Mouse (Mus musculus): Measurements from ENCODE around the gene B3gat1. TPM values are rescaled to one million over a fixed set of nuclear protein-coding genes. Genes with fewer than 3 reads are reported as not detected.

The B3gat1 gene
- 0.61 and 0.69 TPM in 2 replicates for polyA plus RNA-seq (2016; fragmentation: Nextera tagmentation; extraction: Ambion mirVana)

GRCm38 (mm10) chr9:26733206-26733891, at the start of gene B3gat1:
B3gat1 (plus strand) TSS chr9:26733728.
- peaks cover 52% of the 10 kb centered on the region for H3K27me3 ChIP-seq (replicated peaks; ENCODE audit: low read depth, poor library complexity, severe bottlenecking)
- H3K9me3 ChIP-seq: no peaks in the 10 kb centered on the region
- peak within 1 kb of the TSS; percentile 70 for H3K4me3 ChIP-seq
- H3K27ac ChIP-seq (replicated peaks): peak within 1 kb of the TSS; percentile 59
- WGBS: 1% methylated on average over 65 of the region's 65 CpGs
- peaks cover 11% of the 10 kb centered on the region; the same call in 1 of the 2 replicates for H3K4me1 ChIP-seq
- no peaks in the 10 kb centered on the region for H3K36me3 ChIP-seq (replicated peaks)
- DNase-seq (ENCODE audit: low spot score): peak; percentile 61

- Histone ChIP-seq H3K36me3 (replicated peaks) (no peaks in the 10 kb centered on the region), H3K27ac (replicated peaks) (no peak overlapping the region), H3K4me1 (no peaks in the 10 kb centered on the region), H3K27me3 (replicated peaks; ENCODE audit: low read depth, poor library complexity, severe bottlenecking) (no peaks in the 10 kb centered on the region), H3K9me3 (no peaks in the 10 kb centered on the region), H3K4me3 (no peak overlapping the region)
- 85% methylated on average over 1 of the region's 1 CpGs for WGBS
- DNase-seq (ENCODE audit: low spot score): no peak
Measured at GRCm38 (mm10) chr9:26689171-26689570, 44.4 kb upstream of the B3gat1 start.

GRCm38 (mm10) chr9:26689956-26690698, 43.4 kb upstream of the B3gat1 start:
- no peak for DNase-seq (ENCODE audit: low spot score)
- WGBS: 72% methylated on average over 7 of the region's 7 CpGs
- Histone ChIP-seq H3K4me3 (no peak overlapping the region), H3K36me3 (replicated peaks) (no peaks in the 10 kb centered on the region), H3K9me3 (no peaks in the 10 kb centered on the region), H3K27ac (replicated peaks) (no peak overlapping the region), H3K27me3 (replicated peaks; ENCODE audit: low read depth, poor library complexity, severe bottlenecking) (no peaks in the 10 kb centered on the region), H3K4me1 (no peaks in the 10 kb centered on the region)

- WGBS: 83% methylated on average over 4 of the region's 4 CpGs
- DNase-seq (ENCODE audit: low spot score): no peak
- Histone ChIP-seq H3K36me3 (replicated peaks) (no peaks in the 10 kb centered on the region), H3K4me1 (no peaks in the 10 kb centered on the region), H3K4me3 (no peak overlapping the region), H3K9me3 (no peaks in the 10 kb centered on the region), H3K27ac (replicated peaks) (no peak overlapping the region), H3K27me3 (replicated peaks; ENCODE audit: low read depth, poor library complexity, severe bottlenecking) (no peaks in the 10 kb centered on the region)
Measured at GRCm38 (mm10) chr9:26692641-26693040, 40.9 kb upstream of the B3gat1 start.

- no peak overlapping the region for H3K4me3 ChIP-seq
- H3K27ac ChIP-seq (replicated peaks): no peak overlapping the region
- no peaks in the 10 kb centered on the region for H3K4me1 ChIP-seq
- H3K36me3 ChIP-seq (replicated peaks): no peaks in the 10 kb centered on the region
- H3K27me3 ChIP-seq (replicated peaks; ENCODE audit: low read depth, poor library complexity, severe bottlenecking): no peaks in the 10 kb centered on the region
- WGBS: 83% methylated on average over 3 of the region's 3 CpGs
- H3K9me3 ChIP-seq: no peaks in the 10 kb centered on the region
- no peak for DNase-seq (ENCODE audit: low spot score)
Measured at GRCm38 (mm10) chr9:26694656-26695055, 38.9 kb upstream of the B3gat1 start.

GRCm38 (mm10) chr9:26695178-26695577, 38.4 kb upstream of the B3gat1 start:
- no peaks in the 10 kb centered on the region for H3K9me3 ChIP-seq
- H3K27ac ChIP-seq (replicated peaks): no peak overlapping the region
- no peaks in the 10 kb centered on the region for H3K36me3 ChIP-seq (replicated peaks)
- no peaks in the 10 kb centered on the region for H3K27me3 ChIP-seq (replicated peaks; ENCODE audit: low read depth, poor library complexity, severe bottlenecking)
- no peak for DNase-seq (ENCODE audit: low spot score)
- WGBS: 84% methylated on average over 5 of the region's 5 CpGs
- H3K4me1 ChIP-seq: no peaks in the 10 kb centered on the region
- no peak overlapping the region for H3K4me3 ChIP-seq

GRCm38 (mm10) chr9:26698286-26698685, 35.2 kb upstream of the B3gat1 start:
- no peaks in the 10 kb centered on the region for H3K9me3 ChIP-seq
- H3K27me3 ChIP-seq (replicated peaks; ENCODE audit: low read depth, poor library complexity, severe bottlenecking): no peaks in the 10 kb centered on the region
- H3K4me3 ChIP-seq: no peak overlapping the region
- H3K36me3 ChIP-seq (replicated peaks): no peaks in the 10 kb centered on the region
- 74% methylated on average over 2 of the region's 2 CpGs for whole genome bisulfite sequencing
- H3K27ac ChIP-seq (replicated peaks): no peak overlapping the region
- DNase-seq (ENCODE audit: low spot score): no peak
- no peaks in the 10 kb centered on the region for H3K4me1 ChIP-seq

GRCm38 (mm10) chr9:26700329-26700728, 33.2 kb upstream of the B3gat1 start:
- no peaks in the 10 kb centered on the region for H3K4me1 ChIP-seq
- 82% methylated on average over 2 of the region's 2 CpGs for WGBS
- no peak for DNase-seq (ENCODE audit: low spot score)
- H3K4me3 ChIP-seq: no peak overlapping the region
- H3K27me3 ChIP-seq (replicated peaks; ENCODE audit: low read depth, poor library complexity, severe bottlenecking): no peaks in the 10 kb centered on the region
- no peaks in the 10 kb centered on the region for H3K36me3 ChIP-seq (replicated peaks)
- no peaks in the 10 kb centered on the region for H3K9me3 ChIP-seq
- H3K27ac ChIP-seq (replicated peaks): no peak overlapping the region

GRCm38 (mm10) chr9:26718388-26718787, 15.1 kb upstream of the B3gat1 start:
- no peak overlapping the region for H3K4me3 ChIP-seq
- H3K27me3 ChIP-seq (replicated peaks; ENCODE audit: low read depth, poor library complexity, severe bottlenecking): no peaks in the 10 kb centered on the region
- H3K27ac ChIP-seq (replicated peaks): no peak overlapping the region
- H3K4me1 ChIP-seq: peaks cover 6% of the 10 kb centered on the region; the same call in 1 of the 2 replicates
- no peaks in the 10 kb centered on the region for H3K9me3 ChIP-seq
- no peaks in the 10 kb centered on the region for H3K36me3 ChIP-seq (replicated peaks)
- DNase-seq (ENCODE audit: low spot score): peak; percentile 12
- WGBS: 29% methylated on average over 3 of the region's 3 CpGs

- no peak overlapping the region for H3K27ac ChIP-seq (replicated peaks)
- DNase-seq (ENCODE audit: low spot score): no peak
- peaks cover 6% of the 10 kb centered on the region; the same call in 1 of the 2 replicates for H3K4me1 ChIP-seq
- no peaks in the 10 kb centered on the region for H3K9me3 ChIP-seq
- no peak overlapping the region for H3K4me3 ChIP-seq
- no peaks in the 10 kb centered on the region for H3K36me3 ChIP-seq (replicated peaks)
- 73% methylated on average over 7 of the region's 7 CpGs for WGBS
- no peaks in the 10 kb centered on the region for H3K27me3 ChIP-seq (replicated peaks; ENCODE audit: low read depth, poor library complexity, severe bottlenecking)
Measured at GRCm38 (mm10) chr9:26721771-26722170, 11.8 kb upstream of the B3gat1 start.

- 90% methylated on average over 3 of the region's 3 CpGs for WGBS
- no peak overlapping the region for H3K4me3 ChIP-seq
Measured at GRCm38 (mm10) chr9:26725709-26726108, 7.8 kb upstream of the B3gat1 start.

GRCm38 (mm10) chr9:26727445-26727844, 6.1 kb upstream of the B3gat1 start:
- no peak overlapping the region for H3K4me3 ChIP-seq
- no peaks in the 10 kb centered on the region for H3K36me3 ChIP-seq (replicated peaks)
- H3K4me1 ChIP-seq: no peaks in the 10 kb centered on the region
- no peaks in the 10 kb centered on the region for H3K9me3 ChIP-seq
- H3K27me3 ChIP-seq (replicated peaks; ENCODE audit: low read depth, poor library complexity, severe bottlenecking): peaks cover 11% of the 10 kb centered on the region
- WGBS: 62% methylated on average over 2 of the region's 2 CpGs
- H3K27ac ChIP-seq (replicated peaks): no peak overlapping the region
- peak; percentile 75 for DNase-seq (ENCODE audit: low spot score)

More at GRCm38 (mm10) chr9:26725709-26726108, 7.8 kb upstream of the B3gat1 start:
- Histone ChIP-seq H3K27ac (replicated peaks) (no peak overlapping the region), H3K36me3 (replicated peaks) (no peaks in the 10 kb centered on the region), H3K4me1 (no peaks in the 10 kb centered on the region), H3K9me3 (no peaks in the 10 kb centered on the region), H3K27me3 (replicated peaks; ENCODE audit: low read depth, poor library complexity, severe bottlenecking) (no peaks in the 10 kb centered on the region)
- DNase-seq (ENCODE audit: low spot score): no peak

GRCm38 (mm10) chr9:26728556-26728955, 5.0 kb upstream of the B3gat1 start:
- no peaks in the 10 kb centered on the region for H3K36me3 ChIP-seq (replicated peaks)
- 84% methylated on average over 2 of the region's 2 CpGs for WGBS
- H3K4me1 ChIP-seq: peaks cover 6% of the 10 kb centered on the region; the same call in 1 of the 2 replicates
- H3K27me3 ChIP-seq (replicated peaks; ENCODE audit: low read depth, poor library complexity, severe bottlenecking): peaks cover 22% of the 10 kb centered on the region
- DNase-seq (ENCODE audit: low spot score): no peak
- no peak overlapping the region for H3K4me3 ChIP-seq
- H3K27ac ChIP-seq (replicated peaks): no peak overlapping the region
- H3K9me3 ChIP-seq: no peaks in the 10 kb centered on the region

Measured in embryonic facial prominence, embryonic 10.5 days (tissue).